Mouse (Mus musculus) forebrain, embryonic 13.5 days (tissue): Measurements from ENCODE around the gene Tead2. TPM values are rescaled to one million over a fixed set of nuclear protein-coding genes. Genes with fewer than 3 reads are reported as not detected.

Experiments
- ATAC-seq: fragments of 200-750 bp; cut with Nextera tagmentation; 2 replicates; pipeline ENCODE4 v1.8.0; 2017
- H3K27ac ChIP-seq: fragments of 300-500 bp; sonication (generic); 2 replicates; pipeline ENCODE4 v1.5.1; 2015; ENCODE audit warnings: inconsistent platforms, mild to moderate bottlenecking, moderate library complexity
- H3K27me3 ChIP-seq: fragments of 300-500 bp; sonication (generic); 2 replicates; pipeline ENCODE4 v1.6.1; 2015; ENCODE audit warnings: mild to moderate bottlenecking, inconsistent platforms
- H3K36me3 ChIP-seq: fragments of 300-500 bp; sonication (generic); 2 replicates; pipeline ENCODE4 v1.6.1; 2015; ENCODE audit warnings: mild to moderate bottlenecking, inconsistent platforms; ENCODE audit not compliant: poor library complexity, severe bottlenecking
- H3K4me1 ChIP-seq: fragments of 300-500 bp; sonication (generic); 2 replicates; pipeline ENCODE4 v1.6.1; 2015; ENCODE audit warnings: inconsistent platforms
- H3K4me2 ChIP-seq: fragments of 300-500 bp; sonication (generic); 2 replicates; pipeline ENCODE4 v1.6.1; 2015; ENCODE audit warnings: inconsistent platforms, mild to moderate bottlenecking, moderate library complexity
- H3K4me3 ChIP-seq: fragments of 300-500 bp; sonication (generic); 2 replicates; pipeline ENCODE4 v1.5.1; 2015; ENCODE audit warnings: mild to moderate bottlenecking, inconsistent platforms
- H3K9ac ChIP-seq: fragments of 300-500 bp; sonication (generic); 2 replicates; pipeline ENCODE4 v1.6.1; 2015; ENCODE audit warnings: mild to moderate bottlenecking, inconsistent platforms
- H3K9me3 ChIP-seq: fragments of 300-500 bp; sonication (generic); replicated peaks from 2 replicates; pipeline ENCODE4 v1.6.1; 2016; ENCODE audit warnings: inconsistent platforms
- WGBS: fragments of 180-500 bp; shearing (Covaris S2); methylation state at CpG from one replicate; pipeline ENCODE4 v1.1.7; 2015; 5-methylcytosine and 5-hydroxymethylcytosine counted together
- polyA plus RNA-seq: library from polyadenylated mRNA; unstranded; fragments of >200 nt; fragmentation: Nextera tagmentation; extraction: Ambion mirVana; gene quantifications from 2 replicates; pipeline ENCODE4 v1.2.1, GENCODE M21; 2015

Tead2 gene
- polyA plus RNA-seq, 1 experiment from 2014 or later = 181 TPM

GRCm38 (mm10) chr7:45211070-45211469, 4.5 kb upstream of the Tead2 start:
- H3K4me1 ChIP-seq = peaks cover 14% of the 10 kb centered on the region
- H3K4me3 ChIP-seq = no peak overlapping the region
- no peaks in the 10 kb centered on the region for H3K9me3 ChIP-seq
- no peak overlapping the region for H3K27ac ChIP-seq
- peaks cover 36% of the 10 kb centered on the region for H3K27me3 ChIP-seq
- ATAC-seq = no peak
- H3K36me3 ChIP-seq = no peaks in the 10 kb centered on the region
- no peak overlapping the region for H3K9ac ChIP-seq
- WGBS = 79% methylated on average over 10 of the region's 10 CpGs
- 0 out of 2 replicates have a peak overlapping the region, but pooled peaks have one; percentile 25 for H3K4me2 ChIP-seq

GRCm38 (mm10) chr7:45211851-45212251, 3.7 kb upstream of the Tead2 start, which contains the start of gene Dkkl1:
TSS of gene Dkkl1 (minus strand) at chr7:45212147.
- Histone ChIP-seq H3K4me3 (no peak within 1 kb of the TSS; the same call in 1 of the 2 replicates), H3K9ac (no peak within 1 kb of the TSS), H3K36me3 (no peaks in the 10 kb centered on the region), H3K4me1 (peaks cover 20% of the 10 kb centered on the region), H3K4me2 (peak within 1 kb of the TSS; percentile 25; the same call in 1 of the 2 replicates), H3K27me3 (peaks cover 36% of the 10 kb centered on the region), H3K27ac (no peak within 1 kb of the TSS), H3K9me3 (no peaks in the 10 kb centered on the region)
- WGBS = 4% methylated on average over 17 of the region's 17 CpGs
- ATAC-seq = no peak

- no peak overlapping the region for H3K9ac ChIP-seq
- H3K4me1 ChIP-seq = peaks cover 25% of the 10 kb centered on the region
- no peak overlapping the region for H3K27ac ChIP-seq
- 78% methylated on average over 7 of the region's 7 CpGs for WGBS
- 0 out of 2 replicates have a peak, but pooled peaks cover 2% of the 10 kb centered on the region for H3K36me3 ChIP-seq
- H3K9me3 ChIP-seq = no peaks in the 10 kb centered on the region
- H3K27me3 ChIP-seq = peaks cover 35% of the 10 kb centered on the region
- ATAC-seq = no peak
- H3K4me3 ChIP-seq = no peak overlapping the region
- no peak overlapping the region for H3K4me2 ChIP-seq
These were observed 3.2 kb upstream of the Tead2 start for GRCm38 (mm10) chr7:45212356-45212755.

- H3K9me3 ChIP-seq = no peaks in the 10 kb centered on the region
- peaks cover 15% of the 10 kb centered on the region; the same call in 1 of the 2 replicates for H3K36me3 ChIP-seq
- H3K27me3 ChIP-seq = peaks cover 33% of the 10 kb centered on the region
- no peak overlapping the region for H3K4me2 ChIP-seq
- peaks cover 38% of the 10 kb centered on the region for H3K4me1 ChIP-seq
- ATAC-seq = no peak
- peak overlapping the region; percentile 8; the same call in 1 of the 2 replicates for H3K9ac ChIP-seq
- WGBS = 61% methylated on average over 5 of the region's 5 CpGs
- no peak overlapping the region for H3K4me3 ChIP-seq
- no peak overlapping the region for H3K27ac ChIP-seq
These were observed 1.8 kb upstream of the Tead2 start for GRCm38 (mm10) chr7:45213708-45214107.

- H3K4me3 ChIP-seq = peak overlapping the region; percentile 66
- peak; percentile 87 for ATAC-seq
- peak overlapping the region; percentile 86 for H3K27ac ChIP-seq
- peak overlapping the region; percentile 82 for H3K4me2 ChIP-seq
- WGBS = 0% methylated on average over 13 of the region's 13 CpGs
- peak overlapping the region; percentile 88 for H3K9ac ChIP-seq
- H3K9me3 ChIP-seq = no peaks in the 10 kb centered on the region
- peaks cover 12% of the 10 kb centered on the region for H3K27me3 ChIP-seq
- H3K4me1 ChIP-seq = peaks cover 45% of the 10 kb centered on the region
- peaks cover 44% of the 10 kb centered on the region for H3K36me3 ChIP-seq
These were observed 1.1 kb downstream of the Tead2 start for GRCm38 (mm10) chr7:45216442-45217183.

- Histone ChIP-seq H3K27me3 (no peaks in the 10 kb centered on the region), H3K9me3 (no peaks in the 10 kb centered on the region), H3K4me3 (no peak overlapping the region), H3K27ac (no peak overlapping the region), H3K9ac (no peak overlapping the region), H3K36me3 (peaks cover 91% of the 10 kb centered on the region), H3K4me2 (no peak overlapping the region), H3K4me1 (peaks cover 29% of the 10 kb centered on the region)
- no peak for ATAC-seq
- WGBS = 84% methylated on average over 2 of the region's 2 CpGs
These were observed 6.1 kb downstream of the Tead2 start for GRCm38 (mm10) chr7:45221680-45222079.

GRCm38 (mm10) chr7:45224826-45225225, 9.3 kb downstream of the Tead2 start:
- Histone ChIP-seq H3K9ac (no peak overlapping the region), H3K4me2 (no peak overlapping the region), H3K27me3 (no peaks in the 10 kb centered on the region), H3K27ac (no peak overlapping the region), H3K9me3 (no peaks in the 10 kb centered on the region), H3K36me3 (peaks cover 95% of the 10 kb centered on the region), H3K4me3 (no peak overlapping the region), H3K4me1 (no peaks in the 10 kb centered on the region)
- ATAC-seq = no peak
- WGBS = 91% methylated on average over 7 of the region's 7 CpGs

- Histone ChIP-seq H3K9me3 (no peaks in the 10 kb centered on the region), H3K36me3 (peaks cover 87% of the 10 kb centered on the region), H3K4me2 (no peak overlapping the region), H3K9ac (no peak overlapping the region), H3K27me3 (no peaks in the 10 kb centered on the region), H3K4me1 (no peaks in the 10 kb centered on the region), H3K4me3 (no peak overlapping the region), H3K27ac (no peak overlapping the region)
- WGBS = over 99% methylated on average over 5 of the region's 5 CpGs
- ATAC-seq = no peak
These were observed 10.9 kb downstream of the Tead2 start for GRCm38 (mm10) chr7:45226421-45226820.

- Histone ChIP-seq H3K36me3 (peaks cover 86% of the 10 kb centered on the region), H3K4me2 (no peak overlapping the region), H3K4me1 (peaks cover 12% of the 10 kb centered on the region), H3K27ac (no peak overlapping the region), H3K4me3 (no peak overlapping the region), H3K9ac (no peak overlapping the region), H3K9me3 (no peaks in the 10 kb centered on the region), H3K27me3 (no peaks in the 10 kb centered on the region)
- WGBS = 97% methylated on average over 18 of the region's 18 CpGs
- ATAC-seq = no peak
These were observed 13.0 kb downstream of the Tead2 start for GRCm38 (mm10) chr7:45228548-45228947.

- H3K4me3 ChIP-seq = no peak overlapping the region
- no peaks in the 10 kb centered on the region for H3K9me3 ChIP-seq
- H3K27me3 ChIP-seq = no peaks in the 10 kb centered on the region; the same call in 1 of the 2 replicates
- H3K36me3 ChIP-seq = peaks cover 81% of the 10 kb centered on the region
- peaks cover 17% of the 10 kb centered on the region for H3K4me1 ChIP-seq
- H3K27ac ChIP-seq = no peak overlapping the region
- H3K9ac ChIP-seq = no peak overlapping the region
- ATAC-seq = no peak
- H3K4me2 ChIP-seq = no peak overlapping the region
- WGBS = 95% methylated on average over 8 of the region's 8 CpGs
These were observed 13.5 kb downstream of the Tead2 start for GRCm38 (mm10) chr7:45229046-45229445.

GRCm38 (mm10) chr7:45229459-45230203, 14.1 kb downstream of the Tead2 start:
- Histone ChIP-seq H3K4me2 (no peak overlapping the region), H3K9me3 (no peaks in the 10 kb centered on the region), H3K36me3 (peaks cover 75% of the 10 kb centered on the region), H3K4me1 (peaks cover 23% of the 10 kb centered on the region), H3K9ac (no peak overlapping the region), H3K4me3 (no peak overlapping the region), H3K27me3 (no peaks in the 10 kb centered on the region; the same call in 1 of the 2 replicates), H3K27ac (no peak overlapping the region)
- ATAC-seq = no peak
- WGBS = 93% methylated on average over 7 of the region's 7 CpGs

GRCm38 (mm10) chr7:45231192-45231591, 15.6 kb downstream of the Tead2 start:
- Histone ChIP-seq H3K27ac (no peak overlapping the region), H3K4me1 (peaks cover 35% of the 10 kb centered on the region), H3K4me2 (no peak overlapping the region), H3K27me3 (peaks cover 5% of the 10 kb centered on the region; the same call in 1 of the 2 replicates), H3K36me3 (peaks cover 59% of the 10 kb centered on the region), H3K9ac (no peak overlapping the region), H3K9me3 (no peaks in the 10 kb centered on the region), H3K4me3 (no peak overlapping the region)
- no peak for ATAC-seq
- 90% methylated on average over 12 of the region's 12 CpGs for WGBS
